Mouse (Mus musculus) NIH3T3 (cell line): ENCODE measurements around the gene Slit3.

Experiments
- DNase-seq: peaks from one replicate; pipeline ENCODE4 v3.0.0-alpha.2; 2012; ENCODE audit warnings: low read depth

The Slit3 gene

DNA sequence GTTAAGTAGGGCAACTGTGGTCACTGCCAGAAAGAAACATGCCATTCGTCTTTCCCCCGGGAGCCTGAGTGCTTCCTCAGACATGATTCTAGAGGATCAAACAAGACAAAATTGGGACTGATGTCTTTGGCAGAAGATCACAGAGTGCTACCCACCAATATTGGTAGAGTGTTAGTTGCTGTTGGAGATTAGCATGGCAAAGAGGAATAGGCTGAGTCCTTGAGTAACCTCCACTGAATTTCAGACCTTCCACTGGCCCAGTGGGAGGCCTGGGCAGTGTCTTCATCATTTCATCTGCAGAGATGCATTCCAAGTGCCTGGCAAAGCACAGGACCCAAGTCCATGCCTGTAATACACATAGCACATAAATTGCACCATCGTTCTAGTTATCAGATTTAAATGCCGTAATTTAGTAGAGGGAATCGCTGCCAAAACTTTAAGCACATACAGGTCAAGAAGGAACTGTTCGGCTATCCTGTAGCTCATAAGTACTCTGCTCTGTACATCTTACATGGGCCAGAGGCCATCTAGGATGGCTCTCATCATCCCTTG is 77.6 kb downstream of the Slit3 start:
- DNase-seq: no peak

DNA sequence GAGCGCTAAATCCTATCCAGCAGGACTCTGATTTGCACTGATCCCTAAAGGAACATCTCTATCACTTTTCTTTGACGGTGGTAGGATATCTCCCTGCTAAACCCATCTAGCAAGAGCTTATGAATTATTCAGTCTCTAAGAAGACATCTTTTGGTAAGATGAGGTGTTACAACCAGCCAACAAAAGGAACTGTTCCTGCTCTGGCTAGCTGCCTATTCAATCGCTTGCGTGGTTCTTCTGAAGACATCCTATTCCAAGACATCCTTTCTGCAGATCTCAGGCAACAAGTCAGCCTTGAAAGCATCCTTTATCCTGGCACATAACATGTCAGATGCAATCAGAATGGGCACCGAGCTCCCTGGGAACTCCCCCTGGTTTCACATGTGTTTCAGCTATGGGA is 81.3 kb downstream of the Slit3 start:
- DNase-seq: no peak

DNA sequence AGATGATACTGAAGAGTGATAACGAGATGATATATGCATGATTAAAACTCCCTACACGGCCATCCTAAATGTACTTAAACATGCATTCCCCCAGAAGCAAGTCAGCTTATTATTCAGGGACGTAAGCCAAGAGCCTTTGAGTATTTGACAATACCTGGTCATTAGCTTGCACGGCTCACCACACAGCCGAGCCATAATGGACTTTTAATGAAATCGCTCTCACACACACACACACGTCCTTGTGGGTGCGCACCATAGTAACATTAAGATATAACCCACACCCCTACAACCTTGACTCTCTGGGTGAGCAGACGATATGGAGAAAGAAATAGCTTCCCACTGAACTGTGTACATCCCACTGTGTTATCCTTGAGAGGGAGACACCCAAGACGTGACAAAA is 82.6 kb downstream of the Slit3 start:
- no peak for DNase-seq

DNA sequence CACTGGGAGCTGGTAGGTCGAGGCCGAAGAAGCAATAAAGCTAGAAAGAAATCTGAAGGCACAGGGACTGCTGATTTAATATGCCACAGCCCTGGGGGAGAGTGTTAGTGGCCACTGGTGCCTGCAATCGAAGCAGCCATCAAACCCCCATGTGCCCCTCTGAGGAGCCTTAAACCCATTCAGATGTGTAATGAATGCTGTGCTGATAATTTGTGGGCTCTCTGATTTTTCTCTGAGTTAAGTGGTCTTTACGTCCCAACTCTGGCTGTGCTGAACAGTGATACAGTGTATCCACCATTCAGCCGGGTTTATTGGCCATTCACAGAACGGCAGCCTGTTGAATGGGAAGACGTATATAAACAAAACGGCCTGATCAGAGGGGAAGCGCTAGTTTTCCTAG is 83.1 kb downstream of the Slit3 start:
- no peak for DNase-seq

DNA sequence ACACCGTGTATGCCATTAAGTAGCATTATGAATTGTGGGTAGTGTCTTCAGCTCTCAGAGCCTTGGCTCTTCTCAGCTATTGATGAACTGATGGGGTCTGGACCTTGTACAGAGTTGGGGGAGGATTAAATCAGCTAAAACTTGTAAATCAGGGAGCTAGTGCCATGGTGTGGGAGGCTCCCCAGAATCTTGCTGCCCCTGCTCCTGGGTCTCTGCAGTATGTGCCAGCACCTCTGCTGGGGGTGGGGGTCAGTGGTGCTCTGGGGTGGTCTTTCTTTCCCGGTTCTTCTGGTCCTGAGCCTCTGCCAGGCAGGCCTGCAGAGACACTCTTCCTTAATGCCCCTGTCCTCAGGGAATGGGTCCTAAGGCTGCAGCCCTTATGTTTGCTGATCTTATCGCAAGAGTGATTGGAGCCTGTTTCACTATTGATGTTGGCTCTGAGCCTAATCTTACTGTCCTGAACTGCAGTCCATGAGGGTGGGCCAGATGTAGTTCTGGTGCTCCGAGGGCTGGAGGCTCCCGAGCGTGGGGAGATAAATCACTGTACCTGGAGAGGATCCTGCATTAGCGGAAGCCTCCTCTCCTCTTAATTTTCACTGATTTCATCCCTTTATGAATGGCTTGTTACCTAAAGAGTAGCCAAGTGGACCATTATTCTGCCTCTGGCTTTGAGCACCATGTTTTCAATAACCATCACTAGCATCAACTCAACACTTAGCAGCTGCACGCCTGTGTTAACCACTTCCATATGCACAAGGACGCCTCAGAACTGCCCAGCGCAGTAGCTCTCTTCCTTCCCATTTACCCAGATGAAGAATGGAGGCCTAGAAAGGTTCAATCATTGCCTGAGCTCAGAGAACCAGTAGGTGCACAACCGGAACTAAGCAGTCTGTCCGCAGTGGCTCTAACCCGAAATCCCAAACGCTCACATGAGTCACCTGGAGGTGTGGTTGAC is 90.0 kb downstream of the Slit3 start:
- no peak for DNase-seq

DNA sequence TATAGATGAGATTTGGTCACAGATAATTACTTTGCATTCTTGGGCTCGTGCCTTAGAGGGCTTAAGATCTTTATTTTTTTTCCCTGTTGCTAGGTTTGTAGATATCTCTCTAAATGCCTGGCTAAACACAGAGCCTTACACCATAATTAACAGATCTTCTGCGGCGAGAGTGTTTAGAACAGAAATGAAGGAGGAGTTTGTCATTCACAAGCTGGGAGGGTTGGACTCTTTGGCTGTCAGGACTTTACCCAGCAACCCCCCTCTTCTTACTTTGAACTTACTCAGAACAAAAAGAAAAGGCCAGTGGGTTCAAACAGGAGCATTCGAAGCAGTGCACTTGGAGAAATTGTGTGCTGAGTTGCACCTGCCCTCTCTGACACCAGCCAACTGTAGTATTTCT is 103.0 kb downstream of the Slit3 start:
- no peak for DNase-seq

DNA sequence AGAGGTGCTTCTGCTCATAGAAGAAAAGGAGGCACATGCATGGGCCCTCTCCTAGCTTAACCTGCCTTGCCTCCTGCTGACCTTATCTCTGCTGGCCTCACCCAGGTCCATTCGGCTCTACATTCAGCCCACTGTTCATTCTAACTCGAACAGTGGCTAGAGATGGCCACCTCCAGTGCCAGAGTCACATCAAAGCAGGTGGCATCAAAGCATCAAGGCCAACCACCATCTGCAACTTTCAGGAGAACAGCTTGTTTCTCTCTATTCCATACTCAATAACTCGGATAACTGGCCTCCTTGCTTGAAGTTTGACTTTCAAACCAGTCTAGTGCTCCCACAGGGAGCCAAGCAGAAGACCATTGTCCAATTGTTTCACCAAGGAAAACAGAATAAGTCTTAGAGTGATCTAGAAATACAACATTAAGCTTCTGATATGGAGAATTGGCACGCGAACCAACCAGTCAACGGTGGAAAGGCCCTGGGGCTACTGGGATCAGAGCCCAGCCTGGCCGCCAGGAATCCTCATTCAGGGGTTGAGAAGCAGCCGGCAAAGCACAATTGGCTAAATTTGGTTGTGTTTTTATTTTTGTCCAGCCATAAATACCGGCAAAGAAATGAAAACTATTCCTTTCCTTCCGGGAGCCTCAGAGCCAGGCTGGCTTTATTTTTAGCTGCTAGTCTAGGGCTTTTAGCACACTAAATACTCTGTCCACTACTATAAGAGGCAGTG is 110.5 kb downstream of the Slit3 start:
- peak; percentile 52 for DNase-seq

DNA sequence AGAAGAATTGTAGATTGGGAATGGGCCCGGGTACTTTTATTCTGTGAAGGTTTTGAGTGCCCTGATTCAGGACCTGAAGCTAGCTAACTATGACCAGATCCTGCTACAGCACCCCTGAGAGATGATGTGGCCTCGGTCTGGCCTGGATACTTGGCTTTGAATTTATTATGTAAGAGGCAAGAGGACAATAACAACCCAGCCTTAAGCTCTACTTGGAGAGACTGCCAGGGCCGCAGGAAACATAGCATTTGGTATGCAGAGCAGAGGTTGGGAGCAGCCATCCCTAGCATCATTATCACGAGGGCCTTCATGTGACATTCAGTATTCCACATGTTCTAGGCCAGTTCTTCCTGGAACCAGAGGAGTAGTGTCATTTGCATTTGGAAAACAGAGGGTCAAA is 111.3 kb downstream of the Slit3 start:
- DNase-seq: no peak

DNA sequence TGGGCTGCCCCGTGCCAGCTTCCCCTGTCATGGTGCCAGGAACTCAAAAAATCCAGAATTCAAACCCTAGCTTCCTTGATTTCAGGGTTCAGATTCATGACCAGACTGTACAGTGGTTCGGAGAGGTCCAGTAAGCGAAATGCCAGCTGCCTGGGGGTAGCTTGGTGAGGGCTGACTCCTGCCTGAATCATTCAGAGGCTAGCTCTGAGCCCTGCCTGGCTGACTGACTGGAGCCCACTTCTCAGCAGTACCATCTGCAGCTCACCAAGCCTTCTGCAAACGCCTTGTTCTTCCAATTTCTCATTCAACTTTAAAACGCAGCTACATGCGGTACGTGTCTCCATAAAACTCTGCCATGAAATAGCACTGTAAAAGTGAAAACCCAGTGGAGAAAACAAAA is 120.4 kb downstream of the Slit3 start:
- no peak for DNase-seq

DNA sequence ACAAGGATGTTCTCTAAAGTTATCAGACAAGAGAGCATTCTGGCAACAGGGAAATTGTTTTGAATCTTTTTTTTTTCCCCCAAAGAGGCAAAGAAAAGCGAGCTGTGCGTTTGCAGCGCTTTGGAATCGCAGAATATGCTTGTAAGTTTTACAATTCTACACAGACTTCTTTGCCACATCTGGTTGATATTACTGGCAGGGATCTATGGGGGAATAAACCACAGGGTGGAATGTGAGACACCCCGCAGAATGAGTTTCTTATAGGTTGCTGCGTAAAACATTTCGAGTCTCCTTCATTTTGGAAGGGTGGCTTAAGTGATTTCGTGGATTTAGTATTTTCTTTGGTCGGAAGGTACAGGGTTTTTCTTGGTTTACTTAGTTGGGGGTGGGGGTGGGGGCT is 122.6 kb downstream of the Slit3 start:
- peak; percentile 56 for DNase-seq

DNA sequence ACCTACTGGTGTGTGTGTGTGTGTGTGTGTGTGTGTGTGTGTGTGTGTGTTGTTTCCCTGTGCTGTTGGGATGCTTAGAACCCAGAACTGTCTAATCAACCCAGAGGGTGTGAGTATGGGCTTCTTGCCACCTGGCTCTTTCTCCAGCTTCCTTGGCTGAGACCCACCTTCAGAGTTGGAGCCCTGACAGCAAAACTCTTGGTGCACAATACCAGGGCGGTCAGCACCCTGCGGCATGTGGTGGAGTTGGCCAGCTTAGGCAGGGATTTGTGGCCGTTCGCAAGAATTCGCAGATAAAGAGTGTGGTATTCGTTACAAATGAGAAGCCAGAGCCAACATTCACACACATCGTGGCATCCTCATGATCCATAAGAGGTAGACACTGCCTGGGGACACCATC is 123.5 kb downstream of the Slit3 start:
- peak; percentile 25 for DNase-seq

DNA sequence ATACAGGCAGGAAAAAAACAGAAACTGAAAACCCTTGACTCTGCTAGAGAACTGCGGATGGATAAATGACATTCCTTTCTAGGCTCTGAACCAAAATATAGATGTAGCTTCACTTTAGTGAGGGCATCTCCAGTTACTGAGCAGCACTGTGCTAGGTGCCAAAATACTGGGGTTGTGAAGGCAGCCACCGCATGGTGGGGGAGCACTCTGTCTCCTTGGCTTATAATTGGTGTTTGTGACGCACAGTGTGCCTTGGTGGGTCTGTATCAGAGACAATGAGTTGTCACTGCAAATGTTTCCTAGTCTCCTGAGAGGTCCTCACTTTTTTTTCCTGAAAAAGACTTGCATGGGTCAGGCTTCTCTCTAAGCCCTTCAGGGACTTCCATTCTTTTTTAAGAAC is 125.6 kb downstream of the Slit3 start:
- no peak for DNase-seq

DNA sequence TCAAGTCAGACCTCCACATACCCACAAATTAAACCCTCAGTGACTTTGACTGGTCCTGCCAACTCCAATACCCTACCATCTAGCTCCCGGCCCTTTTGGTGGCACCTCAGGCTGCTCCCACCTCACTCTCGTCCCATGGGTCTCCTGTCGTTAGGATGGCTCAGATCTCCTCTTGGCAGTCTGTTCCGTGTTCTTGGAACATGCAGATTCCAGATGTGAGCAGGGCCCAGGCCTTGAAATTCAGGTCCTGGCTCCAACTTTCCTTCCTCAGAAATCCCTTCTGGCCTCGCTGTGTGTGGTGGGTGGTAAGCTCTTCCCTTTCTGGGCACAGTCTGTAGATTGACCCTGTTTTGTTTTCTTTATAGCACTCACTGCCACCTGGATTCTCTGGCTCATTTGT is 127.1 kb downstream of the Slit3 start:
- peak; percentile 16 for DNase-seq

DNA sequence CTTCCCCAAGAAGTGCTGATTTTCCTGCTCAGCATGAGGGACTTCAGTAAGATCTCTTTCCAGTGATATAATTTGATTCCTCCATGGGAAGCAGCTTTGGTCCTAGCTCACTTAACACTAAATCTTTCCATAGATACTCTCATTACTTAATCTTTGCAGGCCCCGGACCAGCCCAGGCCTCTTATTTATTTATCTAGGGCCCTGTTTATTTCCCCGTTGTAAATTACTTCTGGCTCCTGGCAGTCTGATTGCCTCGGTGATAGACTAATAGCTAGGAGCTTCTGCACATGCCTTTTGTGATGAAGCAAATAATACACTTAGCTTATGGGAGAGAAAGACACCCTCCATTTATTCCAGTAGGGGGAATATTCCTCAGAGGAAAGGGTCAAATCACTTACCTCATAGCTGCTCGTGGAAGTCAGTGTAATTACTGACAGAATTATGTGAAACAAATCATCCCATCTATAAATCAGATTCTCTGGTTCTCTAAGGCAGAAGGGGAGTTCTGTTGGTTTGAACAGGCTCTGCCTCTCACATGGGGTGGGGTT is 129.9 kb downstream of the Slit3 start:
- DNase-seq: no peak

DNA sequence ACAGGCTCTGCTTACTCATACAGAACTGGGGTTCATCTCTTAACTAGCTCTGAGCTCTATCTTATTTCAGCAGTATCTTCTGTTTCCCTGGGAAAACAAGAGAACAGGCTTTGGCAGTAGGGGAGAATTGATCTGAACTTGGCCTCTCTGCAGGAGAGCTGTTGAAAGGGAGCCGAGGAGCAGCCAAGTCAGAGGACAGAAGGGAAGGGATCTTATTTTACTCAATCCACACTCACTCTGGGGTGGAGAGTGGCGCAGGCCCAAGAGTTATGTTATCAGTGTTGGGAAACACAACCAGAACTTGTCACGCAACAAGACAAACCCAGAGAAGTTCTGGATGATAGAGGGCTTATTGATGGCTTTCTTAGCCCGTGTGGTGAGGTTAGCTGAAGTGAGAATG is 130.9 kb downstream of the Slit3 start:
- peak; percentile 79 for DNase-seq

DNA sequence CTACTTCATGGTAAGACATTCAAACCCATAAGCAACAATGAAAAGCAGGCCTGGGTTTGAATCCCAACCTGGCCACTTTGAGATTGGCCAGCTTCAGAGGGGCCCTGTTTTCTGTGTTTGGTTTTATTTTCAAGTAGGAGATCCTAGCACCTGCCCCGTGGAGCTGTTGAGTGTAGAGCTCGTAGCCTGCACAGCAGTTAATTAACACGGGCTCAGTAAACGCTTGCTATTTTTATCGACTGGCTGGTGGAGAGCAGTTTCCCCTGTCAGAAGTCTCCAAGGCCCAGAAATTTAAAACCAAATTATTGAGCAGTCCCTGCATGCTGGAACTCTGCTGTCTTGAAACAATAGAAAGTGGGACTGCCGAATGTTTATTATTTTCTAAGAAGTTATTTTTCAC is 136.3 kb downstream of the Slit3 start:
- no peak for DNase-seq

DNA sequence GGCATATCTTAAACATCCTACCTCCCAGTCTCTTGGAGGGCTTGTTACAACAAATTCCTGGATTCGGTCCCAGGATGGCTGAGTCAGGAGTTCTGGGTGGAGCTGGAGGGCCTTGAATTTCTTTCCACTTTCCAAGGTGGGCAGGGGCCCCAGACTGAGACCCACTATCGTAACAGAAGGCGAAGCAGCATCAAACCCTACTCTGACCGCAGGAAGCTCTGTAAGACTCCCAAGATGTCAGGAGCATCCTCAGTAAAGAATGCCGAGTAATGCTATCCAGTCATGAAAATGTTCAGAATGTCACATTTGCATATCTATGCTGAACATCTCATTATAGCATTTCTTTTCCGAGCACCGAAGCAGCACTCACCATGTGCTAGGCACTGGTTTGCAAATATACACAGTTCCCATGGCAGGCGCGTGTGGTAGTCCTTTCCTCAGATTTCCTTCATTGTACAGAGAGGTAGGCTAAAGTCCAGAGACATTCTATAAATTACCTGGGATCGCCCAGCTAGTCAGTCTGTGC is 140.6 kb downstream of the Slit3 start:
- peak; percentile 81 for DNase-seq

DNA sequence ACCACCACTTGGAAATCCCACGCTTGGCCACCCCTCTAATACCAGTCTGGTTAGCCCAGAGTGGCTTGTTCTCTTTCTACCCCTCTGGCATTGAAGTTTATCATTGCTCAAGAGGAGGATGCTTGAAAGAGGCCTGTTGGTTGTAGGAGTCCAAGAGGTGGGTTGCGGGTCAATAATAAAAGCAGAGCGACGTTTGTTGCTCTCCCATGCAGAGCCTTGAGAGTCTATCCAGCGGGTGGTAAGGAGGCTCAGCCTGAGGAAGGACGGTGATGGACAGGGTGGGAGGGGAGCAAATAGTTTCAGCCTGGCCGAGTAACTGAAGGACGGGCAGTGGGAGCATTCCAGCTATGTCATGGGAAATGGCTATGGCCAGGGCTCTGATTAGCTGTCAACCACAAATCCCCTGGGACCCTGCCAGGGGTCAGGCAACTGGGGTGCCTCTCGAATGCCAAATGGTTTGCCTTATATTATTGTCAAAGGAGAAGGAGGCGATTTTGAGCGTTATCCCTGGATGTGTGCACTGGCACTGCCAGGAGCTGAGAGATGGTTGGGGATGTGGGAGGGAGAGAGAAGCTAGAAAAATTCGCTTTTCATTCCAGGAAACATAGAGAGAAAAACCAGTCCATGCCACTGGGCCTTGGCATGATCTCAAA is 141.4 kb downstream of the Slit3 start:
- DNase-seq: peak; percentile 80

DNA sequence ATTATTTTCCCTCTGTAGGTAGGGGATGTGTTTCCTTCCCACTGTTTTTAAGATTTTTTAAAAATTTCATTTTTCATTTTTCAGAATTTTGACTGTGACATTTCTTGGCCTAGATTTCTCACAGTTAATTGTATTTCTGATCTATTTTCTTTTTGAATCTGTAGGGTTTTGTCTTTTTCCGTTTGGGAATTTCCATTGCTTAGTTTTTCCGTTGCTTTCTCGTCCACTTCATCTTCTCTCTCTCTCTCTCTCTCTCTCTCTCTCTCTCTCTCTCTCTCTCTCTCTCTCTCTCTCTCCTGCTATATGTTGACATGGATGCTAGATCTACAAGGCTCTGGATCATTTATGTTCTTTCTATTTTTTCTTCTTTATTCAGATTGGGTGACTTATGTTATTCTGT is 143.7 kb downstream of the Slit3 start:
- DNase-seq: no peak

DNA sequence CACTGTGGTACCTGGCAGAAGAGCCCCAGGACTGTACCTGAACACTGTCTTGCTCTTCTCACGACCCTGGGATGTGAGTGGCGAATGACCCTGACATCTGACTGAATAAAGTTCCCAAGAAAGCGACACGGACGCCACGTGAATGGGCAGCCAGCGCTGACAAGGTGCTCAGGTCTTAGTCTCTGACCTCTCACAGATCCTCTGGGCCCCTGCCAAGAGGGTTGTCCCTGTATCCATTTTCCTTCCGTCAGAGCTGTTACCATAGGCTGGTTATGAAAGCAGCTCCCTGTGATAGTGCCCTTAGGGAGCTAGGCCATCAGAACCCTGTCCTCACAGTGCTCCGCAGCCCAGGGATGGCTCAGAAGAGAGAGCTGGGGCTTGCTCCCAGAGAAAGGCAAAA is 149.4 kb downstream of the Slit3 start:
- no peak for DNase-seq

DNA sequence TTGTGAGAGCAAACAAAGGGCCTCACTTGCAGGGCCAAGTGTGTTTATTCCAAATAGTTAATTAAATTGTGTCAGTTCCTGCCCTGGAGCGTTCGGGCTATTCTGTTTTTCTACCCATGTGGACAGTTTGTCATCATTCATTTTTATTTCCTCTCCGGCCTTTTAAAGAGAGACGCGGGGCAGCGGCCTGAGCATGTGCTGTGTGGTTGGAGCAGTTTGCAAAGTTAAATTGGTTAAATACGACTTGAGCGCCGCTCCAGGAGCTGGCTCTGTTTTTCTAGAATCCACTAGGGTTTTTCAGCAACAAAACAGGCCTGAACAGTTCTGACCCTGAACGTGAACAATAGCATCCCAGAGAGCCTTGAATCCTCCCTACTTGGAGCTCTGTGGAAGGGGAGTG is 152.4 kb downstream of the Slit3 start:
- DNase-seq: no peak

DNA sequence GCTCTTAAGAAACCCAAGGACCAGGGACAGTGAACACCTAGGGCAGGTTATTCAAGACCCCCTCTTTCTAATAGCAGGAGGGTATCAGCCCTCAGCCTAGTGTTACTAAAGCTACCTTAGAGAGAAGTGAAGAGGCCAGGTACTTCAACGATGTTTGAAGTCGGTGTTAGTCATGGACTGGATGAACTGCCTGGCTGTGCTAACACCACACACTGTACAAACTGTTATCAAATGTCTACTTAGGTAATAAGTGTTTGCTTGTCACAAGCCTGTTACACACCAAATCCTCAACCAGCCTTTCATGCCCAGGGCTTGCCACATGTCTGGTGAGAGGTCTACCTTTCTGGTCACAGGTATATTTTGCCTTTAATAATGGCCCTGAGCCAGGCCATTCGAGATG is 153.0 kb downstream of the Slit3 start:
- DNase-seq: no peak
